2 mouse cellular contexts compared by ENCODE assay signal in the genomic region with DNA sequence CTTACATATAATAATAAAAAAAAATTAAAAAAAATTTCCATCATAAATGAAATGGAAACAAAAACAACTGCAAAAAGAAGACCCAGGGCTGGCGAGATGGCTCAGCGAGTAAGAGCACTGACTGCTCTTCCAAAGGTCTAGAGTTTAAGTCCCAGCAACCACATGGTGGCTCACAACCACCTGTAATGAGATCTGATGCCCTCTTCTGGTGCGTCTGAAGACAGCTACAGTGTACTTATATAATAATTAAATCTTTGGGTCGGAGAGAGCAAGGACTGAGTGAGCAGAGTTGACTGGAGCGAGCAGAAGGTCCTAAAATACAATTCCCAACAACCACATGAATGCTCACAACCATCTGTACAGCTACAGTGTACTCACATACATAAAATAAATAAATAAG. TPM values are rescaled to one million over a fixed set of nuclear protein-coding genes. Genes with fewer than 3 reads are reported as not detected.
"Had no signal": no experiment of that assay in that cellular context is flagged by ENCODE, and none has a peak within 500 bp of the region (broad histone marks: within the 10 kb centered on the region; RNA-seq: fewer than 3 reads in every experiment).

No protein-coding gene starts in this region.

RNA-seq across cellular contexts. Expression of a gene that starts 19.0 kb away (rescaled TPM):
- polyA plus RNA-seq: hindbrain, embryonic 12.5 days; hindbrain, embryonic 14.5 days had no signal
